ENCODE assay signal across 24 mouse cellular contexts in the genomic region with DNA sequence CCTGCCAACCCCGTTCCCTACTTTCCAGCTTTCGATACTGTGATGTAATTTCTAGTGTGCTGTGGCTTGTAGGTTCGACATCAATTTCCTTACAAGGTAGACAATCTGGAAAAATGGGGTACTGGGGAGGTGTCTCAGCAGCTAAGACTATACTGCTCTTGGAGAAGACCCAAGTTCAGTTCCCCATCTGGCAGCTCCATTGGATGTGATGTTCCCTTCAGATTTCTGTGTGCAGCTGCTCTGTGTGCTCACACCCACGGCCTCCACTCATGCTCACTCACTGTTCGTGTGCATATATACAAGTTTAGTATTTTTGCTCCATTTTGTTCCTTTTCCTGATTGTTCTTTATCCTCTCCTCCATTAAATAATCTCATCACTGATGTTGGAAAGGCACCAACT. TPM values are rescaled to one million over a fixed set of nuclear protein-coding genes. Genes with fewer than 3 reads are reported as not detected.
DNase-seq lines count a peak whose midpoint lies in the region; ATAC-seq and TF ChIP-seq lines count a peak whose summit lies in the region.
"Had no signal": no experiment of that assay in that cellular context is flagged by ENCODE, and none has a peak within 500 bp of the region (broad histone marks: within the 10 kb centered on the region; RNA-seq: fewer than 3 reads in every experiment).

No protein-coding gene starts in this region.

- no peak overlapping the region for H3K4me3 ChIP-seq in stomach, postnatal 0 days (ENCODE audit: low read depth, low read length)
- H3K4me3 ChIP-seq: embryonic facial prominence, embryonic 12.5 days; forebrain, embryonic 12.5 days; gastrocnemius, adult 2 months; hindbrain, embryonic 12.5 days; limb, embryonic 10.5 days; liver, embryonic 15.5 days; lung, embryonic 15.5 days; megakaryocyte, embryonic 14.5 days; midbrain, embryonic 13.5 days had no signal

- TF ChIP-seq CTCF in stomach, postnatal 0 days (IDR thresholded peaks at IDR 0.05; ENCODE audit: low read depth): no peak

- H3K9me3 ChIP-seq in stomach, postnatal 0 days (ENCODE audit: control insufficient read depth, low read length): no peaks in the 10 kb centered on the region
- H3K9me3 ChIP-seq: embryonic facial prominence, embryonic 12.5 days; forebrain, embryonic 12.5 days; hindbrain, embryonic 12.5 days; limb, embryonic 10.5 days; liver, embryonic 15.5 days; lung, embryonic 15.5 days; midbrain, embryonic 13.5 days had no signal

- no peaks in the 10 kb centered on the region for H3K36me3 ChIP-seq in stomach, postnatal 0 days (ENCODE audit: control insufficient read depth, insufficient read depth, low read length)
- H3K36me3 ChIP-seq: embryonic facial prominence, embryonic 12.5 days; forebrain, embryonic 12.5 days; hindbrain, embryonic 12.5 days; limb, embryonic 10.5 days; liver, embryonic 15.5 days; lung, embryonic 15.5 days; midbrain, embryonic 13.5 days had no signal

- H3K27me3 ChIP-seq in stomach, postnatal 0 days (ENCODE audit: control insufficient read depth, insufficient read depth, low read length): no peaks in the 10 kb centered on the region
- H3K27me3 ChIP-seq: embryonic facial prominence, embryonic 12.5 days; forebrain, embryonic 12.5 days; hindbrain, embryonic 12.5 days; liver, embryonic 15.5 days; lung, embryonic 15.5 days; megakaryocyte, embryonic 14.5 days; midbrain, embryonic 13.5 days had no signal

- peak; percentile 25 for DNase-seq in layer of hippocampus, adult 11-12 months (ENCODE audit: low spot score)
- no peak for DNase-seq in layer of hippocampus, postnatal 10 days (ENCODE audit: low spot score in 2 of 2)
- DNase-seq in right cerebral cortex, adult 2 months (ENCODE audit: low spot score in 2 of 2): peak; percentile 51 to 64
- no peak for DNase-seq in right cerebral cortex, postnatal 10 days (ENCODE audit: low spot score in 2 of 2)
- DNase-seq in left cerebral cortex, postnatal 14 days (ENCODE audit: low spot score in 2 of 2): peak; percentile 23 to 66
- no peak for DNase-seq in stomach, postnatal 0 days (ENCODE audit: low spot score)
- DNase-seq in embryo, embryonic 10 days (ENCODE audit: low spot score): no peak
- DNase-seq: cerebellum, adult 11-12 months; cerebellum, postnatal 10 days; gastrocnemius, adult 2 months; kidney, postnatal 36 days; liver; lung, postnatal 36 days had no signal

- H3K4me1 ChIP-seq in stomach, postnatal 0 days (replicated peaks; ENCODE audit: control insufficient read depth, insufficient read depth): no peaks in the 10 kb centered on the region
- H3K4me1 ChIP-seq: embryonic facial prominence, embryonic 12.5 days; forebrain, embryonic 12.5 days; hindbrain, embryonic 12.5 days; limb, embryonic 10.5 days; liver, embryonic 15.5 days; megakaryocyte, embryonic 14.5 days; midbrain, embryonic 13.5 days had no signal

- no peak overlapping the region for H3K27ac ChIP-seq in stomach, postnatal 0 days (replicated peaks)
- H3K27ac ChIP-seq: embryonic facial prominence, embryonic 12.5 days; forebrain, embryonic 12.5 days; gastrocnemius, adult 2 months; hindbrain, embryonic 12.5 days; limb, embryonic 10.5 days; liver, embryonic 15.5 days; lung, embryonic 15.5 days; midbrain, embryonic 13.5 days had no signal

- no peak overlapping the region for H3K4me2 ChIP-seq in stomach, postnatal 0 days (replicated peaks; ENCODE audit: low read depth)
- H3K4me2 ChIP-seq: embryonic facial prominence, embryonic 12.5 days; forebrain, embryonic 12.5 days; hindbrain, embryonic 12.5 days; liver, embryonic 15.5 days; lung, embryonic 15.5 days; midbrain, embryonic 13.5 days had no signal

- H3K9ac ChIP-seq in stomach, postnatal 0 days (ENCODE audit: low read length): no peak overlapping the region
- H3K9ac ChIP-seq: embryonic facial prominence, embryonic 12.5 days; forebrain, embryonic 12.5 days; hindbrain, embryonic 12.5 days; liver, embryonic 15.5 days; lung, embryonic 15.5 days; midbrain, embryonic 13.5 days had no signal

- intact Hi-C loops in left cerebral cortex, postnatal 14 days (cut with DNase I): no loop called here

- no peak for TF ChIP-seq EP300 in stomach, postnatal 0 days (optimal IDR thresholded peaks at IDR 0.05)

- ATAC-seq in stomach, postnatal 0 days (ENCODE audit: low FRiP score, low TSS enrichment): no peak
- ATAC-seq: intestine, postnatal 0 days; midbrain, embryonic 13.5 days had no signal

- 90% methylated on average over 5 of the region's 5 CpGs for WGBS in stomach, postnatal 0 days

RNA-seq across cellular contexts. Expression of a gene that starts 51.8 kb away (rescaled TPM):
- total RNA-seq in layer of hippocampus, postnatal 10 days (2021): 1 to 10 TPM; 2.2 to 3.4 TPM
- 1 to 10 TPM; 1.4 to 2.2 TPM for total RNA-seq in left cerebral cortex, postnatal 14 days (2021)
- 0.42 and 0.85 TPM in 2 replicates for polyA plus RNA-seq in stomach, postnatal 0 days (2015; fragmentation: Nextera tagmentation; extraction: Ambion mirVana)
- total RNA-seq: gastrocnemius, adult 2 months; monocyte, adult 5-6 weeks; neutrophil, adult 5-6 weeks had no signal

Comparison
In these comparisons a context has a peak if more than half of its experiments do, and no peak if none do; other contexts are left out.
1. DNase-seq: peak in layer of hippocampus, adult 11-12 months (single experiment), right cerebral cortex, adult 2 months (2 of 2) and left cerebral cortex, postnatal 14 days (2 of 2); none in layer of hippocampus, postnatal 10 days (0 of 2), right cerebral cortex, postnatal 10 days (0 of 2), stomach, postnatal 0 days (single experiment) and embryo, embryonic 10 days (single experiment).